Mouse (Mus musculus) CD4-positive, CD25-positive, alpha-beta regulatory T cell, adult 2 months (primary cell): ENCODE data around the gene Mfsd12.

Experiments
- DNase-seq: peaks from one replicate; pipeline ENCODE4 v3.0.0-alpha.2; 2012; ENCODE audit warnings: low read depth, low spot score

The Mfsd12 gene

DNA sequence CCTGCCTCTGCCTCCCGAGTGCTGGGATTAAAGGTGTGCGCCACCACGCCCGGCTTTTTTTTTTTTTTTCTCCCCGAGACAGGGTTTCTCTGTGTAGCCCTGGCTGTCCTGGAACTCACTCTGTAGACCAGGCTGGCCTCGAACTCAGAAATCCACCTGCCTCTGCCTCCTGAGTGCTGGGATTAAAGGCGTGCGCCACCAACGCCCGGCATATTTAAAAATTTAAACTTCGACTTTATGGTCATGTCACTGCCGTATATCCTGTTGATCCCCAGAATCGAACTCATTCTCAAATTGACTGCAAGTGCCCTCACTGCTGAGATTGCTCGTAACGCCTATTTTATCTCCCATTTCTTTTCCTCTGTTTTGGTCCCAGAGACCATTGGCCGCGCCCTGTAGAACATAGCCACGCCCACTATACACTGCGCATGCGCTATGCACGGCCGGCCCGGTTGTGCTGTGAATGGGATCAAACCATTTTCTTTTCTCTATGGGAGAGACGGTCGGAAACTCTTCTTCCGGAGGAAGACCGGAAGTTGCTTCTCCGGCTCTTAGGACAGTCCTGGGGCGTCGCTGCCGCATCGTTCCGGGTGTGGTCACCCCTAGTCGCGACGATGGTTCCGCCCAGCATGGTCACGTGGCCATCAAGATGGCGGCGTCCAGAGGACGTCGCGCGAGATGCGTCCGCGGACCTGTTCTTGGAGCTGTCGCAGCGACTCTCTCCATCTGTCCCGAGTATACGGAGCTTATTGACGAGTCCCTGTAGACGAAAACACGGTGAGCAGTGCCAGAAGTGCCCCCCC, 26.7 kb downstream of the Mfsd12 start, which contains the start of the genes Dohh and Gm48551:
TSS of gene Dohh (plus strand) at position 627 of the 803 bp plus-strand sequence.
TSS of gene Gm48551 (plus strand) at position 665 of the 803 bp plus-strand sequence.
- DNase-seq = peak; percentile 99

DNA sequence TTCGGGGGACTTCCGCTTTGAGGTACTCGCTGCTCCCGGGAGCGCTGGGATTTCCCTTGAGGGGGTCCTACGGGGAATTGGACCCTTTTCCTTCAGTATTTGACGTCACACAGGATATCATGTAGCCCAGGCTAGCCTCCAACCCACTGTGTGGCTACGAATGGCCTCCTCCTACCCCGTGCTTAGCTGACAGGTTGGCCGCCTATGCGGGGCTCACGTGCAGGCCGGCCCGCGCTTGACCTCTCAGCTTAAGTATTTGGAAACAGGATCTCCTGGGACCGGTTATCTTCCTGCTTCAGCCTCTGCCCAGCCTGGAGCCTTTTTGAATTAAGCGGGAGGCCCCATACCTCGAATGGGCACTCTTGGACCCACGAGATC, 27.3 kb downstream of the Mfsd12 start:
- no peak for DNase-seq

DNA sequence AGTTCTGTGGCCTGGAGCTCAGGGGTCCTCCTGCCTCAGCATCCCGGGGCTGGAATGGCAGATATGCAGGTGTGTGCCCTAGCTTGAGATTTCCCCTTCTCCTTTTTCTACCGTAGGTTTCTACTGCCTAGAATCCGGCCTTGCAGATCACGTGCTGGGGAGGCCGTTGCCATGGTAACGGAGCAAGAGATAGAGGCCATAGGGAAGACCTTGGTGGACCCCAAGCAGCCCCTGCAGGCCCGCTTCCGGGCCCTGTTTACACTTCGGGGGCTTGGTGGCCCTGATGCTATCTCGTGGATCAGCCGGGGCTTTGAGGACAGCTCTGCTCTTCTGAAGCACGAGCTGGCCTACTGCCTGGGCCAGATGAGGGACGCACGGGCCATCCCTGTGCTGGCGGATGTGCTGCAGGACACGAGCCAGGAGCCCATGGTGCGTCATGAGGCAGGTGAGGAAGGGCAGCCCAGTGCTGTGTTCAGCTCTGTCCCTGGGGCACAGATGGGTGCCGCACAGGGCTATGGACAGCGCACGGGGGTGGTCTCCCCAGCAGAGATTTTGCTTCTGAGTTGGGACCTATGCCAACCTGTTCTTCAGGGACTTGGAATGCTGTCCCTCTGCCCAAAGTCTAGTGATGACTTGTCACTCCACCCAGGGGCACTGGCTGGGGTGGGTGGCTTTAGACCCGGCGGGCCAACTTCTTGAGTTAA, 28.5 kb downstream of the Mfsd12 start:
- DNase-seq = no peak

DNA sequence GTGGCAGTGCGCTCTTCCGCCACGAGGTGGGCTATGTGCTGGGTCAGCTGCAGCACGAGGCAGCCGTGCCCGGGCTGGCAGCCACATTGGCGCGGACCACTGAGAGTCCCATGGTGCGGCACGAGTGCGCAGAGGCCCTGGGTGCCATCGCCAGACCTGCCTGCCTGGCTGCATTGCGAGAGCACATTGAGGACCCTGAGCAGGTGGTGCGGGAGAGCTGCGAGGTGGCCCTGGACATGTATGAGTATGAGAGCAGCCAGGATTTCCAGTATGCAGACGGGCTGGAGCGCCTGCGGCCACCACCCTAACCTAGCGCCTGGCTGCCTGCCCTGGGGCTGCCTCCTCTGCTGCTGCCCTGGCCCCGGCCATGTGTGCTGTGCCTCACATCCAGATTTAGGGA, 30.4 kb downstream of the Mfsd12 start:
- no peak for DNase-seq

DNA sequence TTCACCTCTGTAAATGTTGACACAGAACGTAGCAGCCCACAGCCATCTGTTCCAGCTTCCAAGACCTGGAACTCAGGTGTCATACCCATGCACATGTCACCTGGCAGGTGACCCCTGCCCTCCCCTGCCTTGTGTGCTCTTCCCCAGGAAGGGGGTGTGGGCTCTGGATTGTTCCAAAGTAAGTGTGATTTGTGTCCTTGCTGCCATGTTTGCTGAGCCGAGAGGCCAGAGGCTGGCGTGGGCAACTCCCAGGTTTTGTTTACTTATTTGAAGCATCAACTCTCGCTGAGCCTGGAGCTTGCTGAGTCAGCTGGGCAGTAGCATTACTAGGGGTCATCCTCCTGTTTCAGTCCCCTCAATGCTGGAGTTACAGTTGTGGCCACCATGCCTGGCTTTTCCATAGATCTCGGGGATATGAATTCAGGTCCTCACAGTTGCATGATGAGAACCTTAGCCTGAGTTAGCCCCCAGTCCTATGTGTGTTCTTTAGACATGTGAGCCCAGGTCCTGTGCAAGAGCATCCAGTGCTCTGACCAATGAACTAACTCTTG, 31.3 kb downstream of the Mfsd12 start, which contains the start of gene Gm48552:
TSS of gene Gm48552 (plus strand) at position 501 of the 551 bp plus-strand sequence.
- no peak for DNase-seq

DNA sequence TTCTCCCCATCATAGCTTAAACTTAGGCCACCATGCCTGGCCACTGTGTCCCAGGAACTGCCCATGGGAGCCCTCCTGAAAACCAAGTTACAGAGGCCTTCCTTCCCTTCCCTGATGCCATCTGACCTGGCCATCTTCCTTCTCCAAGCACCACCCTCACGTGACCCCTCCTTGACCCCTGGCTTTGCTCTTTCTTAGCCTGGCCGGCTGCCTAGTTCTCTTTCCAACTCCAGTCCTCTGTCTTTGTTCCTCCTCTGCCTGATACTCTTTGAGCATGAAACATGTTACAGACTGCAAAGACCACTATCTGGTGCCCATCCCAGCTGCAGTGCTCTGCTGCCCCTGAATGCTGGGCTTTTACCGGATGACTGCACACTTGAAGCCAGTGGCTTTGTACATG, 32.1 kb downstream of the Mfsd12 start:
- DNase-seq = no peak

DNA sequence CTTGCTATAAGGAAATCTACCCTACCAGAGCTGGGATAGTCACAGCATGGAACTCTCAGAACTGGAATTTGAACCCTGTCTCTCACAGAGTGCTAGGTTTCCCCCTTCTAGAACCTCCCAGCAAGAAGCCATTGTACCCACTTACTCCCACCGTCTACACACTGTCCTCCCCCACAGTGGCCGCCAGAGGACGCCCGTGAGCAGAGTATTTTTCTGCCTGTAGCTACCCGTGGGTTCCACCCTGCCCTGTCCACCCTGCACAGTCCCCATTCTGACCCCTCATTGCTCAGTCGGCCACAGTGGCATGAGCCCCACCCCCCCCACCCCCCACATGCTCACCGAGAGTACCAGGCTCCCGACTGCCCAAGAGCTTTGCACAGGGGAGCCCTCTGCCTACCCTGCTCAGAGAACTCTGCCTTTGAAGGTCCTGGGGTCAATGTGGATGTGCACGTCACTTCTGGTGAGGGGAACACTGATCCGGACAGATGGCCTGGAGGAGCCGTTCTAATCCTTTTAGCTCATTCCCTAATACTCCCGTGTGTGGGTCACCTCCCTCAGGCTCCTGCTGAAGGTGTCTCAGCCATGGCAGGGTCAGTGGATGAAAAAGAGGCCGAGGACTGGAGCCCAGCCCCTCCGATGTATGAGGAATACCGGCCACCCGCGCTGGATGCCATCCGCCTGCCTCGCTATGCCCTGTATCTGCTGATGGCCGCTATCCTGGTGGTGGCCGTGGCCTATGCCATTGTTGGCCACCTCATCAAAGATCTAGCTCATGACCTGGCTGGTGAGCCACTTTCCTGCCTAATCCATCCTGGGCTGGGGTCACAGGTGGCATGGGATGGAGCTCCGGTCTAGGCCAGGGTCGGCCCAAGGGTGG, 32.7 kb downstream of the Mfsd12 start:
- DNase-seq = peak; percentile 82

DNA sequence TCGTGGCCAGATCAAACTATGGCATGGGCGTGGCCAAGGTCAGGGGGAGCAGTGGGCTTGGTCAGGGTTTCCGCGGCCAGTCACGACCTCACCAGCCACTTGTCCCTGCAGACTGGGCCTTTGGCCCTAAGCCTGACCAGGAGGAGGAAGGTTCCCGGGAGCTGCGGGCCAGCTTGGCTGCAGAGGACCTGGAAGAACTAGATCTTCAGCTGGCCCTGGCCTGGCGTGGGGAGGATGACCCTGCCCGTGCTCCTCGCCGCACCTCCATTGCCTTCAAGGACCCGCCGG, 33.3 kb downstream of the Mfsd12 start:
- no peak for DNase-seq

DNA sequence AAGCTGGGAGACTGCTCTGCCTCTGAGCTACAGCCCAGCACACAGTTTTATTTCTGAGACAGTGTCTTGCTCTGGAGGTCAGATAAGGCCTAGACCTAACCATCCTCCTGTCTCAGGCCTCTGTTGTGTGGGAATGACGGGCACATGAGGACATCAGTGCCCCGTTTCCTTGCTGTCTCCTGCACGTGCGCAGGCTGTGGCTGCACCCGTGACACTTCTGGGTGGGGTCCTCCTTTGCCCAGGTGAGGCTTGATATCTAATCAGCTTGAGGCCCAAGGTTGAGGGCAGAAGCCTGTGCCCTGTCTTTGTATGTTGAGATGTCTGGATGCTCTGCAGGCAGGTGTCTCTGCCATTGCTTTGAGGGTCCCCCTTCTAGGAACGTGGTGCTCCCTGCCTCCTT, 35.0 kb downstream of the Mfsd12 start:
- no peak for DNase-seq

DNA sequence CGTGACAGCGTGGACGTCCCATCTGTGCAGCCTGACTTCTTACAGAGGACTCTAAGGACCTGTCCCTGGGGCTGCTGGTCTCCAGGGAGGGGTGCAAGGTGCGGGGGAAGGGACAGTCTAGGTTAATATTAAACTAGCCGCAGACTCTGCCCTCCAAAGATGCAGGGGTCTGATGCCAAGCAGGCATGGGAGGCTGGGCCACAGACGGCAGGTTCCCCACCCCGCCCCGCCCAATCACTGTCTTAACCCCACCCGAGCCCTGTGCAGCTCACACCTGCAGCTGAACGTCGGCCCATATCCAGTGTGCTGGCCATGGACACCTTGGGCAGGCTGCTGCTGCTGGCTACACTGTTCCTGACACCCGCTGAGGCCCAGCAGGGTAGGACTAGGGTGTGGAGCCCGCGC, 35.5 kb downstream of the Mfsd12 start, which contains the start of gene Smim24:
TSS of gene Smim24 (plus strand) at position 271 of the 405 bp plus-strand sequence.
- DNase-seq = no peak

DNA sequence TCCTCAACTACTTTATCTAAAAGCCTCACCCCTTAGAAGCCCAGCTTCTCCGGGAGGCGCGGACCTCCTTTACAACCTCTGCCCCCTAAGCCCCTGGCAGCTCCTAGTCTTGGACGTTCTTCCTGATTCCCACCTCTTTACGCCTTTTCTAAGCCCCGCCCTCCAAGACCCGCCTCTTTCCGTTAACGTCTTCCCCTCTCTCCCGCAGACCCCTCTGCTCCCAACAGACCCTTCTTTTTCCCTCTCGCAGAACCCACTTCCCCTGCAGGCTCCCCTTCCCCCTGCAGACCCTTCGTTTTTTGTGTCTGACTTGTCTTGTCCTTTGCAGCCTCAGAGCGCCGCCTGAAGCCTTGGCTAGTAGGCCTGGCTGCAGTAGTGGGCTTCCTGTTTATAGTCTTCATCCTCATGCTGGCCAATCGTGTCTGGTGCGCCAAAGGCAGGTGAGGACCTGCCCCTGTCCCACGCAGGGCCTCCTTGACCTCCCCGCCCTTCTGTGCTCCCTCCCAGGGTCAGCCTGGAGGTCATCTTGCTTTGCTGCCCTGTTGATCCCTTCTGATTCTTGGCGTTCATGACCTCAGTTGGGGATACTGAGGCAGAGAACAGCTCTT, 36.3 kb downstream of the Mfsd12 start:
- peak; percentile 46 for DNase-seq

DNA sequence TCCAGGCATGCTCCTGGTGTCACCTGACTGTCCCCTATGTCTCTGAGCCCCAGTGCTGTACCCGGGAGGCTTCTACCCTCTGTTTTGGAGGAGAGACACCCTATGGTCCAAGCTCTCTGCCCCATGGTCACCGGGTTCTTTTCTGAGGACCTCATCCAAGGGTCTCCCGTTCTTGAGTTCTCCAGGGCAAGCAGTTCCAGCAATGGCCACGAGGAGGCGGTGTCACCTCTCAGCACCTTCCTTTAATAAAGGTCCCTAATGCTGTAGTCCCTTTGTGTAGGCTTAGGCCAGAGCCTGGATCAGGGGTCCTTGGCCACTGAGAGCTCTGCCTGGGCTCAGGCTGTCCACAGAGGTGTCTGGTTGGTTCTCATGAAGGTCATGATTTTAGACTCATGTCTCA, 37.8 kb downstream of the Mfsd12 start:
- peak; percentile 89 for DNase-seq

DNA sequence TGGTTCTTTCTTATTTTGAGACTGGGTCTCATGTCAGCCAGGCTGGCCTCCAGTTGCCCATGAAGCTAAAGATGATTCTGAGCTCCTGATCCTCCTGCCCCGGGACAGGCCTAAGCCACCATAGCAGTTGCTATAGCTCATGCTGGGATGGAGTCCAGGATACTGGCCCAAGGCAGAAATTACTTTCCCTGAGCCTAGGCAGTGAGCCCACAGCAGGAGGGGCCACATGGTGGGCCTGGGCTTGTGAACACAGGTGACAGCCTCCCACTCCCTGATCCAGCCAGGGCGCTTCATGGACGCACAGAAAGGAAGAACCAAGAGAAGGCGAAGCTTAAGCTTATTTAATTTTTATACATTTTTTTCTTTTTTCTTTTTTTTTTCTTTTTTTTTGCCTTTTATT, 38.6 kb downstream of the Mfsd12 start:
- no peak for DNase-seq

DNA sequence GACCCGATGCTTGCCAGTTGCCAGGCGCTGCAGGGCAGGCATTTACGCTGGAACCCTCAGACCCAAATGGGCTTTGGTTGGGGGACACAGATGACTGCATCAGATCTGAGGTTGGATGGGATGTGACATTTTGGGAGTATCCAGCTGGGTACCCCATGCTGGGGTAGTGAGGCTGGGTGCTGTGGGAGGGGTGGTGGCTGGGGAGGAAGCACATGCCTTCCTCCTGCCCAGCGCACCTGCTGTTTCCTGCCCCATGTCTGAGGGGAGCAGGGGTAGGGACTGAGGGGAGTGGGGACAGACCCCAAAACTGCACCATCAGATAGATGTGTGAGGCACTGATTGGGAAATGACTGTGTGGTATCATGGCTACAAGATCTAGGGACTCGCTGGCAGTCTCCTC, 39.5 kb downstream of the Mfsd12 start:
- no peak for DNase-seq

DNA sequence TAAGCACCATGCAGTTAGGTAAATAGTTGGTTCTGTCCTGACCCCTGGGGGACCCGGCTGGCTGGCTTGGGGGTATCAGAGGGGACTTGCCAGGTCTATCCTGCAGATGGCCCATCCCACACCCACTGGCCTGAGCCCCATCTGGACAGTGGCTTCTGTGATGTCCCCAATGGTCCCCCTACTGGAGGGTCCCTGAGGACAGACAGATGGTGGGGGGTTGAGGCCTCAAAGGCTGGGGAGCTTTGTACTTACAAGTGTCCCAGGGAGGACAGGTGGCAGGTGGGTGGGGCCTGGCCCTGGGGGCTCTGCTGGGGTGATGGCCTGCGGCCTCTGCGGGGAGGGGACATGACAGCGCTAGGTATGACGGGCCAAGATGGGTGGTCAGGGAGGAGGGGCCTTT, 42.0 kb downstream of the Mfsd12 start:
- DNase-seq = no peak

DNA sequence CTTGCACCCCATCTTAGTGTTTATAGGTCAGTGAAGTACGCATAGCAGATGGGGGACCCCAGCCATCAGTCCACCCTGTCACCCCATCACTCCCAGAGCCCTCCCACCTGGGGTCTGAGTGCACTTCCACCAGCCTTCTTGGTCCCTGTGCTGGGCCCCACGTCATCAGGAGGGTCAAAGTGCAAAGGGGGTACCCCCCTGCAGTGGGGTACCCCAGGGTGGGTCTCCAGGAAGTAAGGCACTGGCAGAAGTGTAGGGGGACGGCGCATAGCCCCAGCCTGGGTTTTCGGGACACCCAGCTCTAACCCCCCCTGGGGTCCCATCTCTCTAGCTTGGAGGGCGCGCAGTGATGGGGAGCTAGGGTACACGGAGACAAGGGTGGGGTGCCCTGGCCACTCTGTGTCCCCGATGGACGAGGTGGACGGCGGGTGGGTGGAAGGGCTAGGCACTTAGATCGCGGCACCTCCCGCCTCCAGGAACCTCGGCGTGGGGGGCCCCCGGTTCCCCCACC, 42.6 kb downstream of the Mfsd12 start:
- no peak for DNase-seq

DNA sequence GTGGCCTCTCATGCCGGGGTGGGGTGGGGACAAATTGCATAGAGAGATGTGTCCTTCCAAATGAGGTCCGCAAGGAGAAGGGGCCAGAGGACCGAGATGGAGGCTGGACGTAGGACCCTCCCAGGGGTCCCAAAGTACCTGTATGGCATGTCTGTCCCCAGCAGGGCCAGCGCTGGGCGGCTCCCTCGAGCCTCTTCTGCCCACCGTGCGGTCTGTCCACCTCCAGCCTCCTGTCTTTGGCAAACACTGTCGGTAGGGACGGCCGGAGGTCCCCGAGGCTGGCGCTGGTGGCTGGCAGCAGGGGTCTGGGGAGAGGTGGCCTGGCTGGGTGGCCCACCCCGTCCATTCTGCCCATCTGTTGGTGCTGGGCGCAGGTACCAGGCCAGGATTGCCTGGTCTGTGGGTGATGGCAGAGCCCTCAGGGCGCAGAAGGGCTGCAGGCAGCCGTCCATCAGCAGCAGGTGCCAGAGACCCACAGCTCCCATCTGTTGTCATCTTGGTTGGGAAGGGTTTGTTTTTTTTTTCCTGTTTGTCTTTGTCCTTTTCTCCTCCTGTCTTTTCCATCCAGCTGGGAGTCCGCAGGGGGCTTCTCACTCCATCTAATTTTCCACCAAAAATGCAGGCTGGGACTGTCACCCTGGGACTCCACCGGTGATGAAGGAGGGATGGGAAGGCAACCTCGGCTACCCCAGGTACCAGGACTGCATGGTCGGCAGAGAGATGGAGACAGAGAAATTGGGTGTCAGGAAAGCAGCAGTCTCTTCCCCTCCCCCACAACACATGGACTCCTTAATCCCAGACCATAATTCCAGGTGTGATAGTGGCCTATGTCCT, 43.3 kb downstream of the Mfsd12 start:
- DNase-seq = no peak

DNA sequence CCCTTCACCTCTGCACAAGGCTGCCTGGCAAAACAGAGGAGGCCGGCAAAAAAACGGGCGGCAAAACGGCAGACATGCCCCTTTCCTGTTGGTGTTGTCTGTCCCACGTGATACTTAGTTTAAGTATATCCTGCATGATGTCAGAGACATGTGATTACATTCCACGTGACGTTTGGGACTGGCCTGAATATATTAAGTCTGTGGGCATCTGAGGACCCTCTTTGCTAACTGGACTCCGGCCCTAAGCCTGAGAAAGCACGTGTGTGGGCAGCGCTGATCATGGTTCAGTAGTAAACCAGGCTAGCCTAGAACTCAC, 43.9 kb downstream of the Mfsd12 start:
- peak; percentile 53 for DNase-seq

DNA sequence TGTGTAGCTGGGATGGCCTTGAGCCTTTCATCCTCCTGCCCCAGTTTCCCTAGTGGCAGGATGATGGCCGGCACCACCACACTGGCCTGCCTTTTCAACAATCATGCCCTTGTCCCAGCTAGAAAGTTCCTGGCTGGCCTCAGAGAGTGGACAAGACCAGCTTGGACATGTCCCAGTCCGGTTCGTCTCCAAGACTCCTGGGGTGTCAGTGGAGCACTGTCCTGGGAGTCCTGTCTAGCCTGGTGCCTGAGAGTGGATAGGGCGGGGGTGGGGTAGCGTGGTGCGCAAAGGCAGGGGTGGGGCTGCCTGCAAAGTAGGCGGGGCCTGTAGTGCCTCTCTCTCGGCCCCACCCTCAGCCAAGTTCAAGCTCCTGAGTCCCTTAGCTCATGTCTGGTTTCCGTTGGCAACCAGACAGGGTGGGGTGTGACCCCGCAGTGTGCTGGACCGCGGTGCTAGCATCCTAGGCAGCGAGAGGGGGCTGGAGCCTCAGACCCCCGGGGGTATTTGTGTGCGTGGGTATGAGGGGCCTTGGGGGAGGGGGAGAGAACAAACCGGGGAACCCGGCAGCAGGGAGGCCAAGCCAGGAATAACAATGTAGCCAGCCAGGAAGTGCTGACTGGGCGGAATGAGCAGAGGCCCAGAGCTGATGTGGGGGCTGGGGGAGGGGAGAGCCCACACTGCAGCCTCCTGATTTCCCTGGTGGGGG, 44.4 kb downstream of the Mfsd12 start:
- DNase-seq = peak; percentile 84
